Mouse (Mus musculus) cerebellum, adult 2 months (tissue): ENCODE measurements around the gene Olfr16.

Experiments
- CTCF ChIP-seq: fragments of 200-500 bp; IDR thresholded peaks from 2 replicates; pipeline ENCODE4 v1.5.1; 2011; ENCODE audit warnings: low read depth, mild to moderate bottlenecking, control low read depth, low read length, moderate library complexity, borderline replicate concordance; ENCODE audit not compliant: insufficient read depth
- POLR2A ChIP-seq: fragments of 200-500 bp; IDR thresholded peaks from 2 replicates; pipeline ENCODE4 v1.6.1; 2011; ENCODE audit warnings: low read length, control low read depth, borderline replicate concordance; ENCODE audit not compliant: insufficient read depth

DNA sequence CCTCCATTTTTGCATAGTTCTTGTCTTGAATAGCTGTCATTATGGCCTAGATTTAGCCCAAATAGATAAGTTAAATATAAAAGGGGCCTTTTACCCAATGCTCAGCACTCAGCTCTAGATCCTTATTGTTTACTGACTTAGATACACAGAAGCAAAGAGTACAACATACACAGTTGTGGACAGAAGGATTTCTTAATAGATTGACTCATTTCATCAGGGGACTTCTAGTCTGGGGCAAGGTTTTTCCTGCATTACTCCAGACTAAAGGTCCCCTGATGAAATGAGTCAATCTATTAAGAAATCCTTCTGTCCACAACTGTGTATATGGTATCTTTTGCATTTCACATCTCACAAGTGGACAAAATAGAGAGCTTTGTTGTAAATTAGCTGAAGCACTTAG, 46.9 kb upstream of the Olfr16 start:
- TF ChIP-seq CTCF (no peak), POLR2A (no peak)
